Mouse (Mus musculus) cerebellum, adult 2 months (tissue): ENCODE data around the gene Slco1a5.

Experiments
- CTCF ChIP-seq: fragments of 200-500 bp; IDR thresholded peaks from 2 replicates; pipeline ENCODE4 v1.5.1; 2011; ENCODE audit warnings: low read depth, mild to moderate bottlenecking, control low read depth, low read length, moderate library complexity, borderline replicate concordance; ENCODE audit not compliant: insufficient read depth
- POLR2A ChIP-seq: fragments of 200-500 bp; IDR thresholded peaks from 2 replicates; pipeline ENCODE4 v1.6.1; 2011; ENCODE audit warnings: low read length, control low read depth, borderline replicate concordance; ENCODE audit not compliant: insufficient read depth

DNA sequence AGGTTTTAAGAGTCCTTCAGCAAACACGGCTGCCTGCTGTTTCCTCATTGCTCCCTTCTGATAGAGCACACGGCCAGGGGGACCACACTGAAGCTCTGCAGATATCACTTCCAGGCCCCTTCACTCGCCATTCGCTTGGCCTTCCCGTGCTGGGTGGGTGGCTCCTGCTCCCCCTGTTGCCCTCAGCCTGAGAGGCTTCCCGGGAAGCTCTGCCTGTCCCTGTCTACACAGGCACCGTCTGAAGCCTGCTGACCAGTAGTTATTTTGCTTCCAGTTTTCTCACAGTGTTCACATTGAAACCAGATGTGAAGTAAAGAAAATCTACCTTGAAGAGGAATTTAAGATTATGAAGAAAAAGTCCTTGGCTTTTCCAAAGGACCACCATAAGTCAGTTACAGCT is 34.3 kb upstream of the Slco1a5 start:
- TF ChIP-seq CTCF: no peak
- no peak for TF ChIP-seq POLR2A
